Mouse (Mus musculus) B cell, adult 2 months (primary cell): ENCODE results near the gene Abhd11.
A peak's percentile ranks its signal among the peaks of the same experiment; 100 is the strongest.
"Not testable (repeated sequence)": the region's sequence is repeated elsewhere in the genome, so short reads cannot be mapped to it uniquely, and the experiment has no call there.

ENCODE experiments used
- DNase-seq, 2 experiments: peaks; one replicate each; pipeline ENCODE4 v3.0.0; 2022

Gene Abhd11

GRCm38 (mm10) chr5:135008671-135009589, at the start of gene Abhd11:
TSS of gene Abhd11 (plus strand) at chr5:135009152.
- peak; percentile 99 for DNase-seq

GRCm38 (mm10) chr5:134960430-134960829, 48.5 kb upstream of the Abhd11 start:
- DNase-seq: no peak

- no peak for DNase-seq
Measured at GRCm38 (mm10) chr5:134961519-134961918, 47.4 kb upstream of the Abhd11 start.

- no peak for DNase-seq
Measured at GRCm38 (mm10) chr5:134963546-134963945, 45.4 kb upstream of the Abhd11 start.

GRCm38 (mm10) chr5:134964655-134965054, 44.3 kb upstream of the Abhd11 start:
- DNase-seq: not testable (repeated sequence)

- DNase-seq: peak; percentile 66 to 72
Measured at GRCm38 (mm10) chr5:134965473-134965851, 43.5 kb upstream of the Abhd11 start.

GRCm38 (mm10) chr5:134965852-134966821, 42.8 kb upstream of the Abhd11 start:
- DNase-seq: peak; percentile 66 to 72

- DNase-seq: no peak
Measured at GRCm38 (mm10) chr5:134967164-134967944, 41.6 kb upstream of the Abhd11 start.

GRCm38 (mm10) chr5:134970671-134971070, 38.3 kb upstream of the Abhd11 start:
- DNase-seq: no peak

- DNase-seq: no peak
Measured at GRCm38 (mm10) chr5:134973081-134973480, 35.9 kb upstream of the Abhd11 start.

- DNase-seq: no peak
Measured at GRCm38 (mm10) chr5:134973526-134973925, 35.4 kb upstream of the Abhd11 start.

GRCm38 (mm10) chr5:134974294-134974693, 34.7 kb upstream of the Abhd11 start:
- no peak for DNase-seq

- no peak for DNase-seq
Measured at GRCm38 (mm10) chr5:134974921-134975320, 34.0 kb upstream of the Abhd11 start.

- no peak for DNase-seq
Measured at GRCm38 (mm10) chr5:134976164-134976563, 32.8 kb upstream of the Abhd11 start.

GRCm38 (mm10) chr5:134976577-134977250, 32.2 kb upstream of the Abhd11 start:
- DNase-seq: no peak

GRCm38 (mm10) chr5:134977837-134978236, 31.1 kb upstream of the Abhd11 start:
- no peak for DNase-seq

GRCm38 (mm10) chr5:134981149-134981548, 27.8 kb upstream of the Abhd11 start:
- no peak for DNase-seq

- no peak for DNase-seq
Measured at GRCm38 (mm10) chr5:134983111-134983510, 25.8 kb upstream of the Abhd11 start.

- no peak for DNase-seq
Measured at GRCm38 (mm10) chr5:134983771-134984170, 25.2 kb upstream of the Abhd11 start.

- DNase-seq: no peak
Measured at GRCm38 (mm10) chr5:134985633-134986297, 23.2 kb upstream of the Abhd11 start, which contains the start of gene Cldn3. TSS of gene Cldn3 (plus strand) at chr5:134986214.
